Mouse (Mus musculus): Measurements from ENCODE around the gene Ttll11. TPM values are rescaled to one million over a fixed set of nuclear protein-coding genes. Genes with fewer than 3 reads are reported as not detected.

Ttll11 gene
- polyA plus RNA-seq, 2 experiments = 1.2 to 2.5 TPM

DNA sequence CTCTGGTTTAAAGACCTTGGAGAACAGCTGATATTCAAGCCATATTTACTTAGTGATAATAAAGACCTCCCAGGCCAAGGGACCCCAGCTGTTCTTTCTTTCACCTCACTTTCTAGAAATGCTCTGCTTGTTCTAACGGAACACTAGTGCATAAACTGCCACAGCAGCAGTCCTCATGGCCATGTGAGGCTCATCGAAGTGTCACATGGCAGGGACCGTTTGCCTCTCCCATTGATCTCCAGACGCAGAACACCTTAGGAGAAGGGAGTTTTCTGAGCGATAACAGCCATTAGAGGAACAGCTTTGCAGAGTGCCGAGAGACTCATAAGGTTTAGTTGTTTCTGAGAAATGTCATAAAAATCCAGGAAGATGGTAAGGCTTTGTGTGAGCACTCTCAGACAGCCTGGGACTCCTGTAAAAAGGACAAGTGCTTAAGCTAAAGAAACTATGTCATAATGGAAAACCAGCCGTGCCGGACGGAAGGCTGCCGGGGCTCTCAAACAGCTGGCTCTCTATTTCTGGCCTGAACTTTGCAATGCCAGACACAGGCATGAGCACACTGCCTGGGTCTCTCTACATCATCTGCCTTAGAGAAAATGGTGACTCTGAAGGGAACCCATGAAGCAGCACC, 13.7 kb downstream of the Ttll11 start:
- no peaks in the 10 kb centered on the region for H3K9me3 ChIP-seq (ENCODE audit: control insufficient read depth, low read length)
- TF ChIP-seq POLR2A (IDR thresholded peaks at IDR 0.05; ENCODE audit: borderline replicate concordance, extremely low read depth, insufficient read depth, insufficient read length) = no peak
- WGBS = 38% methylated on average over 10 of the region's 10 CpGs
- no peaks in the 10 kb centered on the region for H3K36me3 ChIP-seq (ENCODE audit: control insufficient read depth, insufficient read depth, low read length)
- ATAC-seq (ENCODE audit: low FRiP score, low read depth) (peak; percentile 53; the same call in 1 of the 2 replicates), DNase-seq (ENCODE audit: low spot score) (no peak)
- H3K27ac ChIP-seq (replicated peaks; ENCODE audit: low read depth, low read length) = no peak overlapping the region
- H3K4me3 ChIP-seq (replicated peaks; ENCODE audit: low read length) = no peak overlapping the region
- H3K9ac ChIP-seq (ENCODE audit: low read depth, low read length, severe bottlenecking) = no peak overlapping the region
- no peak overlapping the region for H3K4me2 ChIP-seq (replicated peaks; ENCODE audit: low read depth, low read length, severe bottlenecking)
- no peaks in the 10 kb centered on the region for H3K4me1 ChIP-seq (ENCODE audit: control insufficient read depth, insufficient read depth, low read length)
- H3K27me3 ChIP-seq (ENCODE audit: control insufficient read depth, insufficient read depth, low read length) = no peaks in the 10 kb centered on the region

DNA sequence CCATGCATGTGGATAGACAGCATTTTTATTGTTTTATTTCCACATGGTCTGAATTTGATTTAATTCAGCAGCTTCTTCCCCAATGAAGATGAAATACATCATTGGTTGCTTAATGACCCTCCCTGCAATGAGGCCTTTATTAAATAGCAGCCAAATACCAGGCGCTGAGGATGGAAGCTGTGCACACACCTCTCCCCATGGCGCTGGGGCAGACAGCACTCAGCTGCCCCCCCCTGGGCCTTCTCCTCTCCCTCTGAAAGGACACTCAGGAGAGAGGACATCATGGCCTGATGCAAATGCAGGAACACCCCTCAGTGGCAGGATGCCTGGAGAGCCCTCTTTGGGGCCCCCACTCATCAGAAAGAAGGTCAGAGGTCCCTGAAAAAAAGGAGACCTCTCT, 16.4 kb downstream of the Ttll11 start:
- no peak overlapping the region for H3K4me3 ChIP-seq (replicated peaks; ENCODE audit: low read length)

DNA sequence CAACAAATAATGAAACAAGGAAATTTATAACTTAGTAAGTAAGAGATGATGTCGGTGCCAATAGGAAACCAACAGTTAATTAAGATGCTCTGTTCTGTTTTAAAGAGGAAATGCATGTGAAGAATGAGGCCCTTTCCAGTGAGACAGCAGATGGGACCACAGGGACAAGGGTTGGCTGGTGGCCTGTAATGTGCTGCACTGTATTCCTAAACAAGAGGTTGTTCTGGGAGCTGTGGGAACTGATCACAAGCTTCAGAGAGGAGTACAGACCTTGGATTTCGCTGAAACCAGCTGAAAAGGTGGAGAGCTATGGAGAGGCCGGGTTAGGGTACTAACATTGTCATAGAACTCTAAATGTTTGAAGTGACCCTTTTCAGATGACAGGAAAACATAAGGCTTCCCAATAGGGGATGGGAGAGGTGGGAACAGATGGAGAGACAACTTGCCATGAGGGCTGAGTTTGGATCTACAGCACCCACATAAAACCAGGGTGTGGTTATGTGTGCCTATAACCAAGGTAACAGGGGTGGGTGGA, 18.1 kb downstream of the Ttll11 start:
- Histone ChIP-seq H3K4me1 (ENCODE audit: control insufficient read depth, insufficient read depth, low read length) (no peaks in the 10 kb centered on the region), H3K27me3 (ENCODE audit: control insufficient read depth, insufficient read depth, low read length) (no peaks in the 10 kb centered on the region), H3K9me3 (ENCODE audit: control insufficient read depth, low read length) (no peaks in the 10 kb centered on the region), H3K36me3 (ENCODE audit: control insufficient read depth, insufficient read depth, low read length) (no peaks in the 10 kb centered on the region), H3K4me3 (replicated peaks; ENCODE audit: low read length) (no peak overlapping the region), H3K4me2 (replicated peaks; ENCODE audit: low read depth, low read length, severe bottlenecking) (no peak overlapping the region), H3K9ac (ENCODE audit: low read depth, low read length, severe bottlenecking) (no peak overlapping the region), H3K27ac (replicated peaks; ENCODE audit: low read depth, low read length) (no peak overlapping the region)
- 67% methylated on average over 3 of the region's 3 CpGs for WGBS
- no peak for TF ChIP-seq POLR2A (IDR thresholded peaks at IDR 0.05; ENCODE audit: borderline replicate concordance, extremely low read depth, insufficient read depth, insufficient read length)
- no peak for ATAC-seq (ENCODE audit: low FRiP score, low read depth)
- no peak for DNase-seq (ENCODE audit: low spot score)

More for the DNA sequence above, 16.4 kb downstream of the Ttll11 start:
- Histone ChIP-seq H3K27ac (replicated peaks; ENCODE audit: low read depth, low read length) (no peak overlapping the region), H3K9ac (ENCODE audit: low read depth, low read length, severe bottlenecking) (no peak overlapping the region), H3K9me3 (ENCODE audit: control insufficient read depth, low read length) (no peaks in the 10 kb centered on the region), H3K36me3 (ENCODE audit: control insufficient read depth, insufficient read depth, low read length) (no peaks in the 10 kb centered on the region), H3K4me2 (replicated peaks; ENCODE audit: low read depth, low read length, severe bottlenecking) (no peak overlapping the region), H3K4me1 (ENCODE audit: control insufficient read depth, insufficient read depth, low read length) (no peaks in the 10 kb centered on the region), H3K27me3 (ENCODE audit: control insufficient read depth, insufficient read depth, low read length) (no peaks in the 10 kb centered on the region)
- 69% methylated on average over 2 of the region's 2 CpGs for WGBS
- ATAC-seq (ENCODE audit: low FRiP score, low read depth) (no peak), DNase-seq (ENCODE audit: low spot score) (no peak)
- TF ChIP-seq POLR2A (IDR thresholded peaks at IDR 0.05; ENCODE audit: borderline replicate concordance, extremely low read depth, insufficient read depth, insufficient read length) = no peak

DNA sequence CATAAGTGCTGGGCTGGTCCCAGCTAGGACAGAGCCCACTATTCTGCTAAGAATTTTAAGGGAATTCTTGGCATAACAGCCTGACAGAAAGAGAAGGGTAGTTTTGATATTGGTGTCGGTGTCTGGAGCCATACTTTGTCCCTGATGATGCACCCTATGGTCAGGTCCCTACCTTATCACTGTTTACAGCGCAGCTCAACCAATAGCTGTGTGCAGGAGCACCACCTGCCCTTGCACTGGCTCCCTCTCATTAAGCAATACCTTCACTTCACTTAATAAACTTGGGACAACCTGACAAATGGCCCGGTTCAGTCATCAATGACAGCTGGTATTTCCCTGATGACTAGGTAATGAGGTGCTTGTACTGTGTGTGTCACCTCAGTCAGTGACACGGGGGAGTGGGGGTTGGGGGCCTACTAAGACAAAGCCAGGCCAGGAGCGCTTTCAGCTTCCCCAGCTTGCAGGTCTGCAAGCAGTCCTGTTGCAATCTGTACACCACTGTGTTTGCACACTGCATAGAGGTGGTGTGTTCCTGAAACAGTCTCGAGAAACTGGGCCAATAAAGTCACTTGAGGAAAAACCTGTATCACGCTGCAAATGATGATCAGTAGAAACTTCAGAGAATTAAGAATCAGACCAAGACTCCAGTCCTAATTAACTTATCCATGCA, 22.1 kb downstream of the Ttll11 start:
- Histone ChIP-seq H3K4me3 (replicated peaks; ENCODE audit: low read length) (no peak overlapping the region), H3K9ac (ENCODE audit: low read depth, low read length, severe bottlenecking) (no peak overlapping the region), H3K36me3 (ENCODE audit: control insufficient read depth, insufficient read depth, low read length) (no peaks in the 10 kb centered on the region), H3K4me2 (replicated peaks; ENCODE audit: low read depth, low read length, severe bottlenecking) (no peak overlapping the region), H3K27me3 (ENCODE audit: control insufficient read depth, insufficient read depth, low read length) (no peaks in the 10 kb centered on the region), H3K27ac (replicated peaks; ENCODE audit: low read depth, low read length) (no peak overlapping the region), H3K4me1 (ENCODE audit: control insufficient read depth, insufficient read depth, low read length) (no peaks in the 10 kb centered on the region), H3K9me3 (ENCODE audit: control insufficient read depth, low read length) (no peaks in the 10 kb centered on the region)
- DNase-seq (ENCODE audit: low spot score) (no peak), ATAC-seq (ENCODE audit: low FRiP score, low read depth) (no peak)
- TF ChIP-seq POLR2A (IDR thresholded peaks at IDR 0.05; ENCODE audit: borderline replicate concordance, extremely low read depth, insufficient read depth, insufficient read length) = no peak
- WGBS = 55% methylated on average over 7 of the region's 7 CpGs

DNA sequence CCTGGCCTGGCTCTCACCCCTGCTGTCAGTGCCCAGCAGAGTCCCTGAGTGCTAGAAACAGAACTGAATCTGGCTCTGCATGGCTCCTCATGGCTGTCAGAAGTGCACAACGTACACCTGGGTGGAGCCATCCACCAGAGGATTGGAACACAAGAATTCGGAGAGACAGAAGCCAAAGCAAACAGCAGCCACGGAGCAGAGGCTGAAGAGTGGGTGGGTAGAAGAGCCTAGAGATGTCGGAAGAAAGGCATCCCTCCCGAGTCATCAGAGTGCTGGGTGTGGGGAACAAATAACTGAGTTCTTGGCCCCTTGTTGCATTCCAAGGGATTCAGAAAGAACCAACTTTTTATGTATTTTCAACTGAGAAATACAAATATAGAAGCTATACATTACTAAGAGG, 24.5 kb downstream of the Ttll11 start:
- Histone ChIP-seq H3K27ac (replicated peaks; ENCODE audit: low read depth, low read length) (no peak overlapping the region), H3K27me3 (ENCODE audit: control insufficient read depth, insufficient read depth, low read length) (no peaks in the 10 kb centered on the region), H3K36me3 (ENCODE audit: control insufficient read depth, insufficient read depth, low read length) (no peaks in the 10 kb centered on the region), H3K4me1 (ENCODE audit: control insufficient read depth, insufficient read depth, low read length) (no peaks in the 10 kb centered on the region), H3K4me2 (replicated peaks; ENCODE audit: low read depth, low read length, severe bottlenecking) (no peak overlapping the region), H3K4me3 (replicated peaks; ENCODE audit: low read length) (no peak overlapping the region), H3K9me3 (ENCODE audit: control insufficient read depth, low read length) (no peaks in the 10 kb centered on the region), H3K9ac (ENCODE audit: low read depth, low read length, severe bottlenecking) (no peak overlapping the region)
- 47% methylated on average over 5 of the region's 5 CpGs for WGBS
- DNase-seq (ENCODE audit: low spot score) = no peak
- no peak for TF ChIP-seq POLR2A (IDR thresholded peaks at IDR 0.05; ENCODE audit: borderline replicate concordance, extremely low read depth, insufficient read depth, insufficient read length)
- no peak for ATAC-seq (ENCODE audit: low FRiP score, low read depth)
